Mouse (Mus musculus) CD8-positive naive resting alpha-beta T cell, adult 57 days (primary cell): ENCODE data around the gene Gatad1. TPM values are rescaled to one million over a fixed set of nuclear protein-coding genes. Genes with fewer than 3 reads are reported as not detected.

ENCODE experiments used
- total RNA-seq: library from RNA; stranded (reverse); gene quantifications from one replicate; pipeline ENCODE4 v1.2.4, GENCODE M21; 2023

Gatad1 gene
- total RNA-seq = 36.0 TPM

GRCm38 (mm10) chr5:3657085-3657484, at the start of gene Gatad1:
Gene Gatad1, minus strand, starts transcription at chr5:3657185.

GRCm38 (mm10) chr5:3650881-3651280, 6.1 kb downstream of the Gatad1 start, which contains the start of gene Tmbim7:
Gene Tmbim7, plus strand, starts transcription at chr5:3651181.

GRCm38 (mm10) chr5:3596399-3596766, 60.6 kb downstream of the Gatad1 start, which contains the start of gene Rbm48:
Gene Rbm48, minus strand, starts transcription at chr5:3596585.

GRCm38 (mm10) chr5:3595693-3596398, 61.1 kb downstream of the Gatad1 start, which contains the start of gene Pex1:
Gene Pex1, plus strand, starts transcription at chr5:3596066.

Other genes starting within 250 kb of the Gatad1 start
- gene Fam133b, start 113.4 kb downstream of the Gatad1 start, total RNA-seq = 81.0 TPM
- 31.0 TPM for gene 1700109H08Rik, start 85.6 kb downstream of the Gatad1 start, total RNA-seq
- gene Pex1, start 61.1 kb downstream of the Gatad1 start, total RNA-seq = 21.6 TPM
- 60.3 TPM for gene Rbm48, start 60.6 kb downstream of the Gatad1 start, total RNA-seq
- not detected for gene Tmbim7, start 6.0 kb downstream of the Gatad1 start, total RNA-seq
- 95.3 TPM for gene Ankib1, start 145.7 kb upstream of the Gatad1 start, total RNA-seq
- 84.8 TPM for gene Krit1, start 146.0 kb upstream of the Gatad1 start, total RNA-seq
- gene Lrrd1, start 188.0 kb upstream of the Gatad1 start, total RNA-seq = 0.15 TPM
- gene Mterf1a, start 236.7 kb upstream of the Gatad1 start, total RNA-seq = 10.5 TPM